Mouse (Mus musculus): ENCODE data around the gene Nup214.
"Not testable (repeated sequence)": the region's sequence is repeated elsewhere in the genome, so short reads cannot be mapped to it uniquely, and the experiment has no call there.

The Nup214 gene

DNA sequence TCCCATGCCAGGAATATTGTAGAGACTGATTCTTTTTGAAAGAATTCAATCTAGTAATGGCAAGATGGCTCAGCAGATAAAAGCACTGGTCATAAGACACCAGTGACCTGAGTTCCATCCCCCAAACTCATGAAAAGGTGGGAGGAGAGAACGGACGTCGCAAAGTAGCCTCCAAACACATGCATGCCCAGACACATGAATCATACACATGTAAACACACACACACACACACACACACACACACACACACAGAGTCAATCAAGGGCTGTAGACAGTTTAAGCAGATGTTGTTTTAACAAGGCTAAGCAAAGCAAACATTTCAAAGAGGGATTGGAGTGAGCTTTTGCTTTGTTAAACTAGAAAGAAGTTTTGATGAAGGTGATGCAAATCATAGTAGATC is 10.0 kb upstream of the Nup214 start:
- no peak for DNase-seq

DNA sequence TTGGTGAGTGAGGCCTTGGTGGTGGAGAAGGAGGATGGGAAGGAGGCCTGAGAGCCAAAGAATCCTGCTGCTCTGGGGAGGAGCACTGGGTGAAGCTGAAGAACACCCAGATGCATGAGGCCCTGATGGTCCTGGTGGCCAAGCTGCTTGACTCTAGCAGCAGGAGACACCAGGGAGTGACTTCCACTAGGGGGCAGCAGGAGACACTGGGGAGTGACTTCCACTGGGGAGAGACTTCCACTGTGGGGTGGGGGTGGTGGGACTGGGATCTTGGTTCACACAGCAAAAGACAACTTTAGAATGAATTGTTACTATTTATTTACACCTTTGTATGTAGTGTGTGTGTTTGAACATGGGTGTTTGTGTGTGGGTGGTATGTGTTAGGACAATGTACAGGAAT is 9.1 kb upstream of the Nup214 start:
- DNase-seq, result peak; percentile 55

DNA sequence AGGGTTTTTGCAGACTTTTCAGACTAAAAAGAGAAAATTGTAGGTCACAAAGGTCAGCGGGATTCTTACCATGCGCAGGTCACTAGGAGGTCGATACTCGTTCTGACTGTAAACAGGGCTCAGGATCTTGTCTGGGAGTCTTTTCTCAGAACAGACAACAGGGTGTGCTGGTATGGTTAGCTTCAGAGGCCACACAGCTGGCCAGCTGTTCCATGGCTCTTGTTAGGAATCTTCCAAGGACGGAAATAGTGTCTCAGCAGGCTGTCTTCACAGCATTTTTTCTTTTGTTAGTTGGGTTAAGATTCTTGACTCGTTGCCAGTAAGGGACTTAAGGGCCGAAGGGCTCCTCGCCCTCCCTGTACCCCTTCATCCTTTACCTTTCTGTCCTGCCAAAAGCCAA is 7.4 kb upstream of the Nup214 start:
- DNase-seq, result no peak

DNA sequence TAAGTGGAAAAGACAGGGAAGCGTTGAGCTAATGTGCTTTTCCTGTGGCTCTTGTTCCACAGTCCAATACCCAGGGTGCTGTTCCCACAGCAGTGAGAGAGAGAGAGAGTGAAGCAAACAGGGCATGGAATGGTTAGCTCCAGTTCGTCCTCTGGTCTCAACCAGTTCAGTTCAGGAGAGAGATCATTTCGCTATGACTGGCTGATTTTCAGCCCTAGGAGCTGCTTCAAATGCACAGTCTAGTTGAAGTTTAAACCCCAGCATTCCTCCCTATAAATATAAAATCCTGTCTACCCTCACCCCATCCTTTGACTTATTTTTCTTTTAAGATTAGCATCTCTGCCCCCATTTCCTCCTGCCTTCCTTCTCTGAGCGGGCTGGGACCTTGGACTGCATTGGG is 1.6 kb upstream of the Nup214 start:
- DNase-seq, result no peak

DNA sequence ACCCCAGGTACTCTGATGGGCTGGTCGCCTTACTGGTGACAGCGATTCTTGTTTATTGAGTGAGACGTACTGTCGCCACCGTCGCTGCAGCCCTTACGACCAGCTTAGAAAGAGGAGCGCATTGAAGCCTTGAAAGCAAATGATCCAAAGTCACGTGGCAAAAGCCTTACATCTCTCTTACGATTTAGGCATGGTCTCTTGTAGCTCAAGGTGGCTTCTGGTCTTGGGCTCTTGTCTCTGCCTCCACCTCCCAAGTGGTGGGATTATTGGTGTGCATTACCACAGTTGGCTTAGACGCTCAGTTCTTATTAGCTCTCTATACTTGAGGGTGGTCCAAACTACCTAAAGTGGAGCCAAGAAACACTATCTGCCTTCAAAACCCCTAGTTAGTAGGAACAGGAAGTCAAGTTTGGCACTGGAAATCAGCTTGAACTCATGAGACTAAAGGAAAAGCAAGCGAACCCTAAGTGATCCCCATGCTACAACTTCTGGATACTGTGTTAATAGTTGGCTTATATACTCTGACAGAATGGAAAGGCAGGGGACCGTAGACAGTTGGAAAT is 654 bp downstream of the Nup214 start:
- no peak for DNase-seq

DNA sequence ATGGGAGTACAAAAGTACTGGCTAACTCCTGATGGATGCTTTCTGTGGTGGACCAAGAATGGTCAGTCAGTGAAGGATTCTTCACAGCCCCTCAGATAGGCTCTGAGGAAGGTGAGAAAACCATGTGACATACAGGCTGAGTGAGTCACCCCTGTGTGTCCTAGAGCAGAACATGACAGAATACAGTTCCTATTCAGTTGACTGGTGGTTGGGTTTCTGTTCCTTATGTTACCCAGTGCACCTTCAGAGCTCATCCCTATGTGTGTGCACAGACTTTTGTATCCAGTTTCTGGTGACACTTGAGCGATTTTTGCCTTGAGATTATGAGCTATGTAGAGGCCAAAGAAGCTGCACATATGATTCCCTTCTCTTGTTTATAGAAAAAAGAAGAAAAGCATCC is 13.5 kb downstream of the Nup214 start:
- DNase-seq, result no peak

DNA sequence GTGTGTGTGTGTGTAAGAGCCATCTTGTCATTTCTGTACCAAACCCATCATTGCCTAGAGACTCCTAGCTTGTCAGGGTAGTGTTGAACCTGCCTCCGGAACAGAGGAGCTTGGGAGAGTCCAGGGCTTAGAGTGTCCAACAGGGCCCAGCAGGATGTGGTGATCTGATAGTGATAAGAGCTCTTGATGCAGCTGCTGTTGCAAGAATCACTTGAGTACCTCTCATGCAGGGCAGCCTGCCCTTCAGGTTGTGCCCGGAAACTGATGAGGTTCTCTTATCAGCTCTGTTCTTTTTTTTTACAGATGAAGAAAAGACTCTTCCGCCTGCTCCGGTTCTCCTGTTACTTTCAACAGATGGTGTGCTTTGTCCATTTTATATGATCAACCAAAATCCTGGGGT is 16.7 kb downstream of the Nup214 start:
- DNase-seq, result no peak

DNA sequence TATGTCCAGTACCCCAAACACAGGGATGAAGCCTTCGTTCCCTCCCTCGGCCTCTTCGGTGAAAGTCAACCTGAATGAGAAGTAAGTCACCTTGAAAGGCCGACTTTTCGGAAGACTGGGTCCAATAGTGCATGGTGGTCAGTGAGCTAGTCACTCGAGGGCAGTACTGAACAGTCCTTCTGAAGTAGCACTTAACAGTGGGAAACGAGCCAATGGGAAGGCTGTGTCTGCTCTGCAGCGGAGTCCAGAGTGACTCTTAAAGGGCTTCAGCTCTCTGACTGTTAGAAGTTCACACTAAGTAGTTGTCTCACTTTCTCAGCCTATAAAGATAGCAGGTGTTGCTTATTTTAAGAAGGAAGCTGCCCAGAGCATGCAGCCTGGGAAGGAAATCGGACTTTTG is 20.7 kb downstream of the Nup214 start:
- DNase-seq, result no peak

DNA sequence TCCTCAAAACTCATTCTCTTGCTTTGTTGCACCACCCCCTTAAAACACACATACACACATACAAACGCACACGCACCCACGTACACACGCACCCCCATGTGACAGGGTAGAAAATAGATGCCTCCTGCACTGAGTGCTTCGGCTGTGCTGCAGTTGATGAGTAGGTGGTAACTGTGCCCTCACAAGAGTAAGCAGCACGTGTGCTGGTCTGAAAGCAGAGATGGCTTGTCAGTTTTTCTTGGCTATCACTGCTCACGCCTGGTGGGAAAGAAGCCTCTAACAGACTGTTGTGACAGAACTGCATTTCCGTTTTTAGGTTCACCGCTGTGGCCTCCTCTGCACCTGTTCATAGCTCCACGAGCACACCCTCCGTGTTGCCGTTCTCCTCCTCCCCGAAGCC is 21.8 kb downstream of the Nup214 start:
- DNase-seq, result no peak

DNA sequence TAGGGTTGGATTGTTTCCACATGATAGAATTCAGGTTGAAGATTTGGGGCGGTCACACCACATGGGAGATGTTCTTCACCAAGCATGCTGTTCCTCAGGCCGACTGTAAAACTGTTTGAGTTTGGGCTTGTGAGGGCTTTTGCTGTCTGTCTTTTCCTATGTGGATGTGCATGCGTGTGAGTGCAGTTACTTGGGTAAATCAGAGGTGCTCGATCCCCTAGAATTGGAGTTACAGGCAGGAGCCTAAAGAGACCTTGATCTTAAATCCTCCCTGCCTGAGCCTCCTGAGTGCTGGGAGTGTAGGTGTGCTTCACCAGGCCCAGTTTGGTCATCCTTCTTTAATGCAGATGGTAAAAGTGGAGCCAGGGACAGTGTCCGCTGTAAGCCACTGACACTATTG is 23.3 kb downstream of the Nup214 start:
- no peak for DNase-seq

DNA sequence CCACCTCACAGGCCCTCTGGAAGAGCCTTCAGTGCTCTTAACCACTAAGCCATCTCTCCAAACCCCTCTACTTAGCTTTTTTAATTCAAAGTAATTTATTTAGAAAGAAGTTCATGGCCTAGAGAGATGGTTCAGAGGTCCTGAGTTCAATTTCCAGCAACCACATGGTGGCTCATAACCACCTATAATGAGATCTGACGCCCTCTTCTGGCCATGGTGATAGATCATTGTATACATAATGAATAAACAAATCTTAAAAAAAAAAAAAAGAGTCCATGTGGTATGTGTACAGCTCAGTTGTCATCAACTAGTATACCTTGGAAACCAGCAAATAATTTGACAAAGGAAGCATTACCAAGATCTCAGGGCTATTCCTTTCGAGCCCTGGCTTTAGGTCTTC is 24.2 kb downstream of the Nup214 start:
- peak; percentile 4 for DNase-seq

DNA sequence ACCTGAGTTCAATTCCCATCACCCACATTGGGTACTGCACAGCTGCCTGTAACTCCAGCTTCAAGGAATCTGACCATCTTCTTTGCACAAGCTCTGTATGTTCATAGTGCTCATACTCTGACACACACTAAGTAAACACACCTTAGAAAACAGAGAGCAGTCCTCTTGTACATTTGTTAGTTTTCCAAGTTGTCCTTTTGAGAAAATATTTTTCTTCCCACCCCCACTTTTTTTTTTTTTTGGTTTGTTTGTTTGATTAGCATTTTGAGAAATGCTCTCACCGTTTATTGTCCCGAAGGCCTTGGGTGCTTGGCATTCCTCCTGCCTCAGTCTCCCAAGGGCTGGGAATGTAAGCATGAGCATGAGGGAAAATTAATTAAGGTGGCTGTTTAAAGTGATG is 34.1 kb downstream of the Nup214 start:
- no peak for DNase-seq

DNA sequence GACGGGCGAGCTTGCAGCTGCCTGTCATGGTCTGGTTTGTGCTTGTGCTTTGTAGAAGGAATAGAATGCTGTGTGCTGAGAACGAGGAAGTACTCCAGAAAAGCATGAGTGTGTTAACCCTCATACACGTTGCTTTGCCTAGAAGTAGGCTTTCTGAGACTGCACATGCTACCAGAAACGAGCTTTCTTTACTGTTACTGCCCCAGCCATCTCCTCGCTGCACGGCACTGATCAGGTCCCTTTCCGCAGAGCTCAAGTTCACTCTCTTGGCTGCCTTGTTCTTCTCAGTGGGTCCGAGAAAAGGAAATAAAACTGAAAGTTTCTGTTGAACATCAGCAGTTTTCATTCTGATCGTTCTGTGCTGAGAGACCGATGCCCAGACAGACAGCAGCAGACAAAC is 34.5 kb downstream of the Nup214 start:
- DNase-seq, result no peak

DNA sequence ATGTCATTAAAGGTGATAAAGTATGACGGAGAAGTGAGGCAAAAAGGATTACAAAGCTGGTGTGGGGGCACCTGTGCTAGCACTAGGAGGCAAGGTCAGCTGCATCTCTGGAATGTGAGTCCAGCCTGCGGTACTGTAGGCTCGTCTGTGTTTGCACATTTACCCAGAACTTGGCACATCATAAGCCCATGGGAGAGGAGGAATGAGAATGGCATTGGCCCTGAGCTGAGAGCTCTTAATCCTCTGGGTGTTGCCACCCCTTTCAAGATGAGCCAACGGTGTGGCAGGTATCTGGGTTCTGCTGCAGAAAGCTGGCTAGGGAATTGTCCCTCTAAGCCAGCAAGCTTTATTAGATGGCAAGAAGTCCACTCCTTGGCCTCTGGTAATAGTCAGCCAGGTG is 45.5 kb downstream of the Nup214 start:
- no peak for DNase-seq

DNA sequence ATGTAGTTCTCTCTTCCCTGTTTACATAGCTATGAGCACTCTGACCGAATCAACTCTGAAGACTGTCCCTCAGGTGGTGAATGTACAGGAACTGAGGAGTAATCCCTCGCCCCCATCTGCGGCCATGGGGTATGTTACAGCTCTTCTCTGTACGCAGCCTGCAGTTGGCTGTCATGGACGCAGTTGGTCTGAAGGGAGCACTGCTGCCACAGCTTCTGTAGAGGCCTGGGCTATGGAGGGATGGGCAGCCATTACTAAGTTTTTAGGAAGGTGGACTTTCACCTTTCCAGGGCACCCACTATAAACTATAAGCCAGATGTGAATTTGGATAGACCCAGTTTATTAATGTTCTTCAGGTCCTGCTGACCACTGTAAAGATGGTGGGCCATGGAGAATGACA is 46.0 kb downstream of the Nup214 start:
- no peak for DNase-seq

DNA sequence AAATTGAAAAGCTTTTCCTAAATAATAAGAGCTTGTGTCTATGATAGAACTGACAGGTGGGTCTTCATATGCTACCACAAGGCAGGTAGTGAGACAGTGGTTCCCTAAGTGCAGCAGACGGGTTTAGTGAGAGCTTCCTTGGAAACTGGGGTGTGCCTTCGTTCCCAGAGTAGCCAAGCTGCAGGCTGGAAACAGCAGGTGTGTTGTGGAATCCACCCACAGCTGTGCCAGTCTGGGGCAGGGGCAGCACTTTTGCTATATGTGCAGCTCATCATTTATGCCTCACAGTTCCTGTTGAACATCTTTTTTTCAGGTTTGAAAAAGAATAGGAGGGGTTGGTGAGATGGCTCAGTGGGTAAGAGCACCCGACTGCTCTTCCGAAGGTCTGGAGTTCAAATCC is 50.1 kb downstream of the Nup214 start:
- DNase-seq, result no peak

DNA sequence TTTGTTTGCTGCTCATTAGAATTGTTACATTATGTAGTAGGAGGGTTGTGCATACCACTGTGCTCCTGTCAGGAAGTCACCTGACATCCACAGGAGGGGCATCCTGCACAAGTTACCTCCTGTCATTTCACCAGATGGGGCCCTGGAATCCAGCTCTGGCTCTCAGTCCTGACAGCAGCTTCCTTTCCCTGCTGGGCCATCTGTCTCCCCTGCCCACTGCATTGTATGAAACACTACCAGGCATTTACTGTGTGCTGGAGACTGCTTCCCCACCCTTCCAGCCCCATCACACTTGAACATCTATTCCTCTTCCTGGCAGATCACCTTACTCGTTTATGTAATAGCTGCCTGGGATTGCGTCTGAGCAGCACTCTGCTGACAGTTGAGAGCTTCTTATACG is 55.4 kb downstream of the Nup214 start:
- DNase-seq, result no peak

DNA sequence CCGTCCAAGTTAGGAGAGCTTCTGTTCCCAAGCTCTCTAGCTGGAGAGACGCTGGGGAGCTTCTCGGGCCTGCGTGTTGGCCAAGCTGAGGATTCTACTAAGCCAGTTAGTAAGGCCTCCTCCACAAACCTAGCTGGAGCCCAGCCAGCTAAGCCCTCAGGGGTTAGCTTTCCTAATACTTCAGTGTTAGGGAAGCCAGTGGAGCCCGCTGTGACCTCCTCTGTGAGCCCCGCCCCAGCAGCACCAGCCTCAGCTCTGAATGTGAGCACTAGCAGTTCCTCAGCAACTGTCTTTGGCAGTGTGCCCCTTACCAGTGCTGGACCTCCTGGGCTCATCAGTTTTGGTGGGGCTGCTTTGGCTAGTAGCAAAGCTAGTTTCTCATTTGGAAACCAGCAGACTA is 59.2 kb downstream of the Nup214 start:
- no peak for DNase-seq

DNA sequence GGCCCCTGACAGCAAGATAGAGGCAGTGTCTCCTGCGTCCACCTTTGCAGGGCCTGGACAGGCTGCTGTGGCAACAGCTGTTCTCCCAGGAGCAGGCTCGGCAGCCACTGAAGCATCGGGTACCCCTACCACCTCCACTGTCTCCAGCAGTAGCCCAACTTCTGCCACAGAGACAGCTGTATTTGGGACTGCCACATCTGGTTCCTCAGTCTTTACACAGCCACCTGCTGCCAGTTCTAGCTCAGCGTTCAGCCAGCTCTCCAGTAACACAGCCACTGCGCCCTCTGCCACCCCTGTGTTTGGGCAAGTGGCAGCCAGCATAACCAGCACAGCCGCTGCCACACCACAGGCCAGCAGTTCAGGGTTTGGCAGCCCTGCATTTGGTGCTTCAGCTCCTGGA is 60.0 kb downstream of the Nup214 start:
- DNase-seq, result no peak

DNA sequence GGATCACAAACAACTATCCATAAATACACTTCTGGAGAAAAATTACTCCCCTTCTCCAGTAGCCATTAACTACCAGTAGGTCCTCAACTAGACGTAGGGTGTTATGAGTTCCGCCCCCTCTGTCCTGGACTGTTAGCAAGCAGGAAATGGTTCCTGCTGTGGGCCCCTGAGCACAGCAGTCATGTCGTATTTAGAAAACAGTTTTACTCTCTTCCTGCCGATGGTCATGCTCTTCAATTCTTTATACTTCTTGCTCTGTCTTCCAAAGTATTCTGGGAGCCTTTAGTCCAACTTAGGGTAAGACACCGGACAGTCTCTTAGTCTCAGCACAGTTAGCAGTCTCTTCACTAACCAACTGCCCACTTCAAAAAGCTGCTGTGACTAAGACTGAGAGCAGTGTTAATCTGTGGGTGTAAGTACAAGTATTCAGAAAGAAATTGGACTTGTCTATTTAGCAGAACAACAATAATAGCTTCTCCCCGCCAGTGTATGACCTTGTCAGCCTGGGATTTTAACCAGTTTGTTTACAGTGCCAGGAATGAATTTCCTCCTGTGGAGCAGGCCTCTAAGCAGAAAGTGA is 63.1 kb downstream of the Nup214 start:
- no peak for DNase-seq

DNA sequence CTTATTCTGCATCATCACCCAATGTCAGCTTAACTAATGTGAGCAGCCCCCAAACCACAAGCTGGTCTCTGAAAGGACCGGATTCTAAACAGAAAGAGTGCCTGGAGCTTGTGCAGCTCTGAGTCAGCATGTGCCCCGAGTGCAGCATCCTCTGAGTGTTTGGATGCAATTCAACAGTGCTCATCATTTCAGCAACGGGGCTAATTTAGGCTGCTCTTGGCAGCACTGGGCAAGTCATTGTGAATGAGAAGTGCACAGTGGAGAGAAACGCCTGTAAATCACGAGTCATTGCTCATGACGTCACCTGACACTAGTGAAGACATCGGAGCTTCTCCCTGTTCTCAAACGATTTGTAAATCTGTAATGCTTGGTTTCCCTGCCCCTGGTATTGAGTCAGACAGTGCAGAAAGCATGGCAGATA is 64.4 kb downstream of the Nup214 start:
- DNase-seq, result peak; percentile 19

DNA sequence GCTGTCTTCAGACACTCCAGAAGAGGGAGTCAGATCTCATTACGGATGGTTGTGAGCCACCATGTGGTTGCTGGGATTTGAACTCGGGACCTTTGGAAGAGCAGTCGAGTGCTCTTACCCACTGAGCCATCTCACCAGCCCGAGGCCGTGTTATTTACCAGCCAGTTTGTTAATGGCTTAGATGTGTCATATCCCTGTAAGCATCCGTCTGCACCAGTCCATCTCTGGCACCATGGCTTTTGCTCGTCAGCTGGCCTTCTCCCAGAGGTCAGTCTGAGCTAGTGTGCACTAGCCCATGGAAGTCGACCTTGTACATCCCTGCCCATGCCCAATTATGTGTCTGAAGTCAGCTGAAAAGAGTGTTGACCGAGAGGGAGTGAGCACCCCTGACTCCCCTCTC is 66.4 kb downstream of the Nup214 start:
- not testable (repeated sequence) for DNase-seq

DNA sequence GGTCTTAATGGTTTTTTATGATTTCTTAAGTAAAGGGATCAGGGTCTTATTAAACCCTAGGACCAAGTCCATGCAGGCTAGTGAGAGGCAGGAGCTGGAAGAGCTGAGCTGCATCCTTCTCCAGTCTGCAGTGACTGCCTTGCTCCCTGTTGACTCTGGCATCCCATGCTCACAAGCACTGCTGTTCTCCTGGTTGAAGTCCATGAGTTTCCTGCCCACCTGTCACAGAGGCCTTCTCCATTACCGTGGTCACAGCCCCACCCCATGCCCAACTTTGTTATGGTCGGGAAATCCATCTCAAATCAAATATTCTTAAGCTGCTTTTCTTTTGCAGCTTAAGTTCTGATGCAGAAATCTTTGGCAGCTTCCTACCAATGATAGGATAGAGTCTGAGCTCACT is 66.9 kb downstream of the Nup214 start:
- DNase-seq, result no peak

DNA sequence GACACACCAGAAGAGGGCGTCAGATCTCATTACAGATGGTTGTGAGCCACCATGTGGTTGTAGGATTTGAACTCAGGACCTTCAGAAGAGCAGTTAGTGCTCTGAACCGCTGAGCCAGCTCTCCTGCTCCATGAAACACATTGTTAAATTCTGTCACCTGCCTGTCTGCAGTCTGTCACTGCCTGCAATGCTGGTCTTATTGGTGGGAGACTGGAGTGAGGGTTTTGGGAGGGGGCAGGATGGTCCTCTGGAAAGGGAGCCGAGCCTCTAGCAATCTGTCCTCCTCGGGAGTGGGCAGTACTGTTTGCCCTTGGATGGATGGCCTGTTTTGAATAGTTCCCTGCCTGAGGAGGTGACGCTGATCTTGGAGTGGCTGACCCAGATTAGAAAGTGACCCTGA is 69.6 kb downstream of the Nup214 start:
- no peak for DNase-seq

DNA sequence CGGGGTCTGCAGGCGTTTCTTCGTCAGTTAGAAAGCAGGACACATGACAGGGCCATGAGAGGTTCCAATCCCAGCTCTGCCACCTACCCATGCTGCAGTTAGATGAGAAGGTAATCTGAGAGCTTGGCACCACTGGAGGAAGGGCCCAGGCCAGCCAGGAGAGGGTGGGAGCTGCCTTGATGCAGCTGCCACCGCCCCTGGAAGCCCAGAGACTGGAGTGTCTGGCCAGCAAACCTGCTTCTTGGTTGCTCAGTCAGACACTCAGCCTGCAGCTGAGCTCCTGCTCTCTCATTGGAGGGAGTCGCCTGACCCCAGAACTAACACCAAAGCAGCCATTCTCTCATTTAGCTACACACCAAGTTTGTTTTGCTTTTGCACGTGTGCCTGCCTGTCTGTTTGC is 71.1 kb downstream of the Nup214 start:
- no peak for DNase-seq

DNA sequence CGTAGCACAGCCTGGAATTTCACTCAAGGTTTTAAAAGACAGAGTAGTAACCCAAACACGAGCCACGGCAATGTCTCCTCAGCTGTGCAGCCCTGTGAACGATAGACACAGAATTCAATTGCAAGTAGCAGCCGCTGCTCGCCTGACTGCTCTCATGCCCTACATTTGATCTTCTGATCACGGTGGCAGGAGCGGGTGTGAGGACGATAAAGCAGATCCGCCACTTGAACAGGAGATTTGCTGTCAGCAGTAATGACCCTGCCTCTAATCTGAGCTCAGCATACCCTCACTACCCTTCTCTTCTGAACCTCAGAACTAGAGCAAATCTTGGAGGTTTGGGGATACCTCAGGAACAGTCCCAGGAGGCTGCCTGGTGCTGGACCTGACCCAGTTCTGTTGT is 71.8 kb downstream of the Nup214 start:
- DNase-seq, result peak; percentile 44

All from retina, postnatal 1 day (tissue).